Mouse (Mus musculus) ES-Bruce4 (cell line): ENCODE results near the gene Tpk1. TPM values are rescaled to one million over a fixed set of nuclear protein-coding genes. Genes with fewer than 3 reads are reported as not detected.

Experiments
- H3K27ac ChIP-seq: 2 replicates; pipeline ENCODE4 v1.5.1; 2012; ENCODE audit warnings: low read length, inconsistent platforms; ENCODE audit not compliant: insufficient read depth
- H3K27me3 ChIP-seq: 2 replicates; pipeline ENCODE4 v1.6.1; 2012; ENCODE audit warnings: mild to moderate bottlenecking, low read length, inconsistent platforms; ENCODE audit not compliant: control insufficient read depth, poor library complexity, insufficient read depth, severe bottlenecking
- H3K36me3 ChIP-seq: 2 replicates; pipeline ENCODE4 v1.6.1; 2012; ENCODE audit warnings: inconsistent platforms, mild to moderate bottlenecking, low read length, moderate library complexity; ENCODE audit not compliant: control insufficient read depth, poor library complexity, insufficient read depth, severe bottlenecking
- H3K4me1 ChIP-seq: one replicate; pipeline ENCODE4 v1.8.1; 2011; ENCODE audit warnings: low read length; ENCODE audit not compliant: control insufficient read depth, insufficient read depth
- H3K4me3 ChIP-seq: 2 replicates; pipeline ENCODE4 v1.5.1; 2011; ENCODE audit warnings: low read depth, mild to moderate bottlenecking, low read length
- H3K9ac ChIP-seq: 2 replicates; pipeline ENCODE4 v1.6.1; 2012; ENCODE audit warnings: low read depth, mild to moderate bottlenecking, inconsistent platforms; ENCODE audit not compliant: poor library complexity, severe bottlenecking
- H3K9me3 ChIP-seq: replicated peaks from 2 replicates; pipeline ENCODE4 v1.6.1; 2012; ENCODE audit warnings: mild to moderate bottlenecking, low read length, inconsistent platforms; ENCODE audit not compliant: control insufficient read depth, poor library complexity, insufficient read depth, severe bottlenecking
- CTCF ChIP-seq: IDR thresholded peaks from one replicate; pipeline ENCODE4 v1.8.1; 2011; ENCODE audit warnings: low read depth, low read length
- EP300 ChIP-seq: IDR thresholded peaks from 2 replicates; pipeline ENCODE4 v1.6.1; 2011; ENCODE audit warnings: low read depth, low read length; ENCODE audit not compliant: insufficient read depth
- POLR2A ChIP-seq: IDR thresholded peaks from one replicate; pipeline ENCODE4 v1.8.1; 2011; ENCODE audit warnings: low read length; ENCODE audit not compliant: insufficient read depth
- polyA plus RNA-seq: library from polyadenylated mRNA; stranded (reverse); fragments of >200 nt; gene quantifications from 2 replicates; pipeline ENCODE4 v1.2.4, GENCODE M21; 2011; ENCODE audit warnings: low read depth; ENCODE audit not compliant: missing spikeins, insufficient read depth, insufficient read length

The Tpk1 gene
- polyA plus RNA-seq, 1 experiment: 7.5 TPM

GRCm38 (mm10) chr6:43335619-43336234 is 330.4 kb downstream of the Tpk1 start:
- no peaks in the 10 kb centered on the region for H3K27me3 ChIP-seq
- TF ChIP-seq CTCF (no peak), EP300 (no peak), POLR2A (no peak)
- H3K27ac ChIP-seq: no peak overlapping the region
- no peaks in the 10 kb centered on the region for H3K4me1 ChIP-seq
- H3K36me3 ChIP-seq: no peaks in the 10 kb centered on the region
- H3K9ac ChIP-seq: no peak overlapping the region
- H3K9me3 ChIP-seq: no peaks in the 10 kb centered on the region
- no peak overlapping the region for H3K4me3 ChIP-seq

GRCm38 (mm10) chr6:43333479-43333878 is 332.6 kb downstream of the Tpk1 start:
- H3K9me3 ChIP-seq: no peaks in the 10 kb centered on the region
- no peak overlapping the region for H3K4me3 ChIP-seq
- H3K9ac ChIP-seq: no peak overlapping the region
- H3K27me3 ChIP-seq: no peaks in the 10 kb centered on the region
- TF ChIP-seq CTCF: no peak
- no peak for TF ChIP-seq EP300
- no peak for TF ChIP-seq POLR2A
- no peaks in the 10 kb centered on the region for H3K4me1 ChIP-seq
- no peak overlapping the region for H3K27ac ChIP-seq
- no peaks in the 10 kb centered on the region for H3K36me3 ChIP-seq

GRCm38 (mm10) chr6:43312961-43313656 is 353.0 kb downstream of the Tpk1 start:
- Histone ChIP-seq H3K36me3 (no peaks in the 10 kb centered on the region), H3K9ac (no peak overlapping the region), H3K4me3 (no peak overlapping the region), H3K9me3 (no peaks in the 10 kb centered on the region), H3K27me3 (no peaks in the 10 kb centered on the region), H3K4me1 (no peaks in the 10 kb centered on the region), H3K27ac (no peak overlapping the region)
- no peak for TF ChIP-seq POLR2A
- TF ChIP-seq CTCF: no peak
- TF ChIP-seq EP300: no peak

GRCm38 (mm10) chr6:43312546-43312945 is 353.5 kb downstream of the Tpk1 start:
- Histone ChIP-seq H3K36me3 (no peaks in the 10 kb centered on the region), H3K4me3 (no peak overlapping the region), H3K27ac (no peak overlapping the region)

GRCm38 (mm10) chr6:43310071-43310470 is 356.0 kb downstream of the Tpk1 start:
- no peaks in the 10 kb centered on the region for H3K9me3 ChIP-seq

More at GRCm38 (mm10) chr6:43312546-43312945, 353.5 kb downstream of the Tpk1 start:
- Histone ChIP-seq H3K4me1 (no peaks in the 10 kb centered on the region), H3K27me3 (no peaks in the 10 kb centered on the region), H3K9me3 (no peaks in the 10 kb centered on the region), H3K9ac (no peak overlapping the region)
- TF ChIP-seq POLR2A (no peak), CTCF (no peak), EP300 (no peak)

GRCm38 (mm10) chr6:43309454-43309853 is 356.6 kb downstream of the Tpk1 start, which contains the start of gene Nobox:
Nobox (minus strand) TSS chr6:43309554.
- 0 out of 2 replicates have a peak, but pooled peaks cover 2% of the 10 kb centered on the region for H3K27me3 ChIP-seq
- TF ChIP-seq CTCF (no peak), EP300 (no peak), POLR2A (no peak)
- H3K4me1 ChIP-seq: no peaks in the 10 kb centered on the region
- H3K9ac ChIP-seq: no peak within 1 kb of the TSS
- H3K9me3 ChIP-seq: no peaks in the 10 kb centered on the region
- H3K36me3 ChIP-seq: no peaks in the 10 kb centered on the region
- peak within 1 kb of the TSS; percentile 12 for H3K4me3 ChIP-seq
- no peak within 1 kb of the TSS for H3K27ac ChIP-seq

More at GRCm38 (mm10) chr6:43310071-43310470, 356.0 kb downstream of the Tpk1 start:
- no peaks in the 10 kb centered on the region for H3K4me1 ChIP-seq
- H3K27ac ChIP-seq: no peak overlapping the region
- H3K9ac ChIP-seq: no peak overlapping the region
- H3K27me3 ChIP-seq: 0 out of 2 replicates have a peak, but pooled peaks cover 2% of the 10 kb centered on the region
- TF ChIP-seq EP300 (no peak), CTCF (no peak), POLR2A (no peak)
- no peak overlapping the region for H3K4me3 ChIP-seq
- no peaks in the 10 kb centered on the region for H3K36me3 ChIP-seq
